Comparison of ENCODE assay signal across 28 mouse cellular contexts in the genomic region with DNA sequence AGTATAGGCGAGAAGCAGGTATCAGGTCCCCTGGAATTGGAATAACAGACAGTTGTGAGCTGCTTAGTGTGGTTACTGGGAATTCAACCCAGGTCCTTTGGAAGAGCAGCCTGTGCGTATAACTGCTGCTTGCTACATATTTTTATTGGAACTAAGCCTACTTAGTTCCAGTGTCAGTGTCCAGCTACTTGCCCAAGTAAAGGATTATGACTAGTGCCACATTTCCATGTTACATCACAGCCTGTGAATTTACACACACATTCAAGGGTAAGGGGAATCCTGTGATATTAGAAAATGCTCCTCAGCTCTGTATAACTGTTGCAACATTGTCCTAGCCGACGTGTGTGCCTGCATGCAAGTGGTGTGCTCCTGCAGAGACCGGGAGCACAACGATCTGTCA. TPM values are rescaled to one million over a fixed set of nuclear protein-coding genes. Genes with fewer than 3 reads are reported as not detected.
"Had no signal": no experiment of that assay in that cellular context is flagged by ENCODE, and none has a peak within 500 bp of the region (broad histone marks: within the 10 kb centered on the region; RNA-seq: fewer than 3 reads in every experiment).

No protein-coding gene starts in this region.

- H3K36me3 ChIP-seq: liver, embryonic 12.5 days; liver, embryonic 13.5 days; liver, embryonic 15.5 days; lung, embryonic 15.5 days had no signal

- H3K9ac ChIP-seq: limb, embryonic 12.5 days; limb, embryonic 13.5 days; limb, embryonic 15.5 days; liver, embryonic 12.5 days; liver, embryonic 13.5 days; liver, embryonic 14.5 days; liver, embryonic 15.5 days; liver, postnatal 0 days; lung, embryonic 14.5 days; lung, embryonic 15.5 days; midbrain, embryonic 12.5 days; midbrain, embryonic 13.5 days; neural tube, embryonic 12.5 days had no signal

- H3K4me1 ChIP-seq: limb, embryonic 10.5 days; limb, embryonic 12.5 days; limb, embryonic 13.5 days; limb, embryonic 15.5 days; liver, embryonic 12.5 days; liver, embryonic 13.5 days; liver, embryonic 15.5 days; lung, embryonic 15.5 days; megakaryocyte, embryonic 14.5 days; midbrain, embryonic 10.5 days; midbrain, embryonic 12.5 days; midbrain, embryonic 13.5 days; neural tube, embryonic 12.5 days had no signal

- H3K27ac ChIP-seq: left cerebral cortex, adult 2 months; limb, embryonic 10.5 days; limb, embryonic 12.5 days; limb, embryonic 13.5 days; limb, embryonic 15.5 days; liver, embryonic 12.5 days; liver, embryonic 13.5 days; liver, embryonic 14.5 days; liver, embryonic 15.5 days; lung, embryonic 15.5 days; macrophage; midbrain, embryonic 10.5 days; midbrain, embryonic 12.5 days; midbrain, embryonic 13.5 days; neural tube, embryonic 12.5 days had no signal

- H3K9me3 ChIP-seq: limb, embryonic 10.5 days; limb, embryonic 15.5 days; liver, embryonic 12.5 days; liver, embryonic 13.5 days; liver, embryonic 15.5 days; lung, embryonic 15.5 days; midbrain, embryonic 12.5 days had no signal

- DNase-seq: left cerebral cortex, postnatal 4 days; liver; liver, embryonic 13.5 days; liver, postnatal 0 days; lung, adult 18-20 months; lung, adult 2 months; lung, embryonic 14.5 days; lung, postnatal 14 days; lung, postnatal 36 days; lung, postnatal 4 days; midbrain, embryonic 14.5 days had no signal

- H3K4me2 ChIP-seq: limb, embryonic 12.5 days; limb, embryonic 13.5 days; limb, embryonic 15.5 days; liver, embryonic 12.5 days; liver, embryonic 13.5 days; liver, embryonic 15.5 days; lung, embryonic 14.5 days; lung, embryonic 15.5 days; midbrain, embryonic 12.5 days; midbrain, embryonic 13.5 days; neural tube, embryonic 12.5 days had no signal

- ATAC-seq: liver, embryonic 12.5 days; liver, postnatal 0 days; midbrain, embryonic 13.5 days; midbrain, embryonic 16.5 days had no signal

- H3K27me3 ChIP-seq: limb, embryonic 12.5 days; limb, embryonic 13.5 days; limb, embryonic 15.5 days; liver, embryonic 12.5 days; liver, embryonic 13.5 days; liver, embryonic 15.5 days; lung, embryonic 15.5 days; midbrain, embryonic 12.5 days; midbrain, embryonic 13.5 days; neural tube, embryonic 12.5 days had no signal

- H3K4me3 ChIP-seq: left cerebral cortex, adult 2 months; limb, embryonic 10.5 days; limb, embryonic 12.5 days; limb, embryonic 13.5 days; limb, embryonic 15.5 days; liver, embryonic 12.5 days; liver, embryonic 13.5 days; liver, embryonic 15.5 days; lung, embryonic 15.5 days; megakaryocyte, embryonic 14.5 days; midbrain, embryonic 10.5 days; midbrain, embryonic 12.5 days; midbrain, embryonic 13.5 days; myocyte; neural tube, embryonic 12.5 days had no signal

RNA-seq across cellular contexts. Expression of gene D630039A03Rik, which starts 21.2 kb away (rescaled TPM):
- polyA plus RNA-seq: macrophage; midbrain, embryonic 13.5 days; midbrain, embryonic 16.5 days had no signal
